Mouse (Mus musculus) erythroblast, embryonic 14.5 days (primary cell): Measurements from ENCODE around the gene Pfkfb1.

ENCODE experiments used
- GATA1 ChIP-seq: IDR thresholded peaks from 2 replicates; pipeline ENCODE4 v1.6.1; 2012; ENCODE audit warnings: low read length, inconsistent platforms, mixed read lengths
- TAL1 ChIP-seq: IDR thresholded peaks from 3 replicates; pipeline ENCODE4 v1.6.1; 2012; ENCODE audit warnings: low read length, inconsistent platforms, mixed read lengths

DNA sequence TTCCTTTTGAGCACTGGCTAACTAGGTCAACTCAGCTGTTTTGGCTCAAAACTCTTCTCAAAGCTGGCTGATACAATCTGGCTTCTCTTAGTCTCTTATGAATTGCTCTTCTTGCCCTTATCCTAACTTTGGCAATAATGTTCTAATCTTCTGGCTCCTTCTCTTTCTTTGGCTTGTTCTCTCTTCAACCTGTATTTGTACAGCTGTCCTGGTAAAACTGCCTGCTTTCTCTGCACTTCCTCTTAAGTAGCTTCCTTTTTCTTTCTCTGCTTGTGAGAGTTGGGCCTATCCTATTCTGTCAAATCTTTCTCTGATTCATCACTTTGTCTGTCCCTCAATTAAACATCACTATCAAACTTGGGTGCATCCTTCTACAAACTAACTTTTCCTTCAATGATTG, 46.3 kb upstream of the Pfkfb1 start:
- no peak for TF ChIP-seq GATA1
- TF ChIP-seq TAL1: no peak
